Mouse (Mus musculus): Measurements from ENCODE around the gene Zap70. TPM values are rescaled to one million over a fixed set of nuclear protein-coding genes. Genes with fewer than 3 reads are reported as not detected.

The Zap70 gene
- polyA plus RNA-seq, 1 experiment from 2014 or later: 2.4 TPM

DNA sequence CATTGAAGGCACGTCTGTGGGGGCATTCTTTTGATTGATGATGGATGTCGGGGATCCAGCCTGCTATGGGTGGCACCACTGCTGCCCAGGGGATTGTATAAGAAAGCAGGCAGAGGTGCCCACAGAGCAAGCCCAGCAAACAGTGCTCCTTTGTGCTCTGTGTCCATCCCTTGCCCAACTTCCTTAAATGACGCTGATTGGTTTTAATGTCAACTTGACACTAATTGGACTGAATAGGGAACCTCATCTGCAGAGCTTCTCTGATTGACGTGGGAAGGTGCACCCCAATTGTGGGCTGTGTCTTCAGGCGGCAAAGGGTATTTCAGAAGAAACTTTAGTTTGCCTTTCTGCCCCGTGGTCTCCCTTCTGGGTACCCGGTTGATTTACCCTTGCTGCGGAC, 27.8 kb downstream of the Zap70 start:
- no peak overlapping the region for H3K27ac ChIP-seq (ENCODE audit: low read depth, low read length)
- ATAC-seq: no peak
- 76% methylated on average over 8 of the region's 8 CpGs for WGBS
- no peak overlapping the region for H3K9ac ChIP-seq (ENCODE audit: low read depth, low read length)
- peaks cover 4% of the 10 kb centered on the region; the same call in 1 of the 2 replicates for H3K4me1 ChIP-seq (ENCODE audit: control insufficient read depth, insufficient read depth, low read depth, low read length)
- no peaks in the 10 kb centered on the region for H3K27me3 ChIP-seq (replicated peaks; ENCODE audit: control insufficient read depth, insufficient read depth, low read length)
- H3K4me3 ChIP-seq (ENCODE audit: low read length): no peak overlapping the region
- H3K4me2 ChIP-seq (ENCODE audit: low read length): no peak overlapping the region
- peaks cover 18% of the 10 kb centered on the region for H3K36me3 ChIP-seq (ENCODE audit: control insufficient read depth, insufficient read depth, low read length)
- no peaks in the 10 kb centered on the region for H3K9me3 ChIP-seq (ENCODE audit: control insufficient read depth, low read length)

DNA sequence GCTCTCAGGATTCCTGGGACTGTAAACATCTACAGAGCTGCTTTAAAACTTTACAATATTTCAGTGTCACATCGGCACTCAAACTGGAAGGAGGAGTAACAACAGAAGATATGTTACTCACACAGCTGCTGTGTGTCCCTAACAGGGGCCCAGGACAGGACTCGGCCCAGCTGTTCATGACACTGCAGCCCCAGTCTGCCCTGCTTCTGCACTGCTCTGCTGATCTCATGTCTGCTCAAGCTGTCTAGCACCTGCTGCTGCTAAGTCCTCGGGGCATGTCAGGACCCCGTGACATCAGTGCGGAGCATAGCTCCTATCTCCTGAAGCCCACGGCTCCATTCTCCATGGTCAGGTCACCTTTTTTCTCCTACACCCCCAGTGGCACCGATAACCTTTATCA, 35.1 kb downstream of the Zap70 start:
- H3K4me2 ChIP-seq (ENCODE audit: low read length): no peak overlapping the region
- 90% methylated on average over 7 of the region's 7 CpGs for WGBS
- H3K4me1 ChIP-seq (ENCODE audit: control insufficient read depth, insufficient read depth, low read depth, low read length): no peaks in the 10 kb centered on the region
- ATAC-seq: no peak
- no peak overlapping the region for H3K27ac ChIP-seq (ENCODE audit: low read depth, low read length)
- H3K9ac ChIP-seq (ENCODE audit: low read depth, low read length): no peak overlapping the region
- peaks cover 52% of the 10 kb centered on the region for H3K36me3 ChIP-seq (ENCODE audit: control insufficient read depth, insufficient read depth, low read length)
- no peaks in the 10 kb centered on the region for H3K27me3 ChIP-seq (replicated peaks; ENCODE audit: control insufficient read depth, insufficient read depth, low read length)
- H3K9me3 ChIP-seq (ENCODE audit: control insufficient read depth, low read length): no peaks in the 10 kb centered on the region
- H3K4me3 ChIP-seq (ENCODE audit: low read length): no peak overlapping the region

DNA sequence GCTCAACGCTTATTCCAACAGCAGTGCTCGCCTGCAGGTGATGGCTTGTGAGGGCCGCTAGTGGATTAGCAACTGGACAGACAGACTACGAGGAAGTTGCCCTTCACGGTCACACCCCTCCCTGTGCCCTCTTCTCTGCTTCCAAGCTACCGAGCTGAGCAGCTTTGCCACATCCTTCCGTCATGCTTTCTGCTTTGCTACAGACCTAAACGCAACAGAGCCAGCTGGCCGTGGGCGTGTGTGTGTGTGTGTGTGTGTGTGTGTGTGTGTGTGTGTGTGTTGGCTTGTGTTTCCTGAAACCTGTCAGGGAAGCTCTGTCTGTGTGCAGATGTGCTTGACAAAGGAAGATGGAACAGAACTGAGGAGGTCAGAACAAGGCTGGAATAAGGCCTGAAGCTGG, 35.9 kb downstream of the Zap70 start:
- H3K36me3 ChIP-seq (ENCODE audit: control insufficient read depth, insufficient read depth, low read length): peaks cover 52% of the 10 kb centered on the region
- H3K9me3 ChIP-seq (ENCODE audit: control insufficient read depth, low read length): no peaks in the 10 kb centered on the region
- 81% methylated on average over 10 of the region's 10 CpGs for WGBS

DNA sequence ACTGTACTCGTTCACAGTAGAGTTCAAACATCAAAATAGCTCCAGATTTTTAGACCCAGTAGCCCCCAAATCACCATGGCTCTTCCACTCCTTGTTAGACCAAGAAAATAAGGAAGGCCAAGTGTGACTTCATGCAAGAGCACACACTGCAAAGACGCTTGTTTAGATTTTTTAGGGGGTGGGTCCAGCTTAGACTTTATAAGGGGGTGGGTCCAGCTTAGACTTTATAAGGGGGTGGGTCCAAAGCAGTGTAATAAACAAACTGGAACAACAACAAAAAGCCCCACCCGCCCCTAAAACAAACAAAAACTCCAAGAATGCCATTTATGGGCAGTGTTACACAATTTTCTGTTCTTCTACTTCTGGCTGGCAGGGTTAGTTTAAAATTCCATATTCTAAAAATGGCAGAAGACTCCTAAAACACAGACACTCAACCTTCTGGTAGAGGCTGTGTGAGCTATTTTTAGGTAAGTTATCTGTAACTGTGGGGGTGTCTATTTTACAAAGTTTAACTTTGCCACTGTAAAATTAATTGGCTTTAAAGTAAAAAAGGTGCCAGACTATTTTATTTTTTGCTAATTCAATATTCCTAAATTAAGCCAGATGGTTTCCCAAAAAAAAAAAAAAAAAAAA, 38.9 kb downstream of the Zap70 start:
- 91% methylated on average over 3 of the region's 3 CpGs for WGBS
- H3K4me2 ChIP-seq (ENCODE audit: low read length): no peak overlapping the region
- H3K36me3 ChIP-seq (ENCODE audit: control insufficient read depth, insufficient read depth, low read length): peaks cover 40% of the 10 kb centered on the region
- no peaks in the 10 kb centered on the region for H3K4me1 ChIP-seq (ENCODE audit: control insufficient read depth, insufficient read depth, low read depth, low read length)
- H3K9ac ChIP-seq (ENCODE audit: low read depth, low read length): no peak overlapping the region
- no peaks in the 10 kb centered on the region for H3K27me3 ChIP-seq (replicated peaks; ENCODE audit: control insufficient read depth, insufficient read depth, low read length)
- H3K4me3 ChIP-seq (ENCODE audit: low read length): no peak overlapping the region
- no peak overlapping the region for H3K27ac ChIP-seq (ENCODE audit: low read depth, low read length)
- no peaks in the 10 kb centered on the region for H3K9me3 ChIP-seq (ENCODE audit: control insufficient read depth, low read length)
- no peak for ATAC-seq

More for the DNA sequence above, 35.9 kb downstream of the Zap70 start:
- H3K27me3 ChIP-seq (replicated peaks; ENCODE audit: control insufficient read depth, insufficient read depth, low read length): no peaks in the 10 kb centered on the region
- H3K27ac ChIP-seq (ENCODE audit: low read depth, low read length): no peak overlapping the region
- H3K4me1 ChIP-seq (ENCODE audit: control insufficient read depth, insufficient read depth, low read depth, low read length): no peaks in the 10 kb centered on the region
- H3K9ac ChIP-seq (ENCODE audit: low read depth, low read length): no peak overlapping the region
- H3K4me2 ChIP-seq (ENCODE audit: low read length): no peak overlapping the region
- H3K4me3 ChIP-seq (ENCODE audit: low read length): no peak overlapping the region
- no peak for ATAC-seq

DNA sequence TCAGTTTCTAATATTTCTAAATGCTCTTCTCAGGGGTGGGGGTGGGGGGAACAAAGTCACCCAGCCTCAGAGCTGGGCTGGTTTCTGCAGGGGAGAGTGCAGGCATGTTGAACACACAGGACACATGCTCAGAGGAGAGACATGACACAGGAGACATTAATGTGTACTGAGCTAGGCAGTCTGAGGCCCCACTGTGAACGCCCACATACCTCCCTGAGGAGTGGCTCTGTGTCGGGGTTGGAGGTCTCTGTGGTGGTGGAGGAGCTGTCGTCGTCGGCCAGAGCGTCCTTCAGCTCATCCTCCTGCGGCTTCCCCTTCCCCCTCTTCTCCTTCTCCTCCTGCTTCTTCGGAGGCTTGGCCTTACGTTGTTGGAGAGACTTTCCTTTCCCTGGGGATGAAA, 42.7 kb downstream of the Zap70 start:
- H3K27me3 ChIP-seq (replicated peaks; ENCODE audit: control insufficient read depth, insufficient read depth, low read length): no peaks in the 10 kb centered on the region
- no peaks in the 10 kb centered on the region for H3K9me3 ChIP-seq (ENCODE audit: control insufficient read depth, low read length)
- no peak overlapping the region for H3K4me3 ChIP-seq (ENCODE audit: low read length)
- H3K36me3 ChIP-seq (ENCODE audit: control insufficient read depth, insufficient read depth, low read length): peaks cover 47% of the 10 kb centered on the region
- H3K27ac ChIP-seq (ENCODE audit: low read depth, low read length): no peak overlapping the region
- no peaks in the 10 kb centered on the region for H3K4me1 ChIP-seq (ENCODE audit: control insufficient read depth, insufficient read depth, low read depth, low read length)
- H3K9ac ChIP-seq (ENCODE audit: low read depth, low read length): no peak overlapping the region
- WGBS: 85% methylated on average over 9 of the region's 9 CpGs
- no peak for ATAC-seq
- no peak overlapping the region for H3K4me2 ChIP-seq (ENCODE audit: low read length)

DNA sequence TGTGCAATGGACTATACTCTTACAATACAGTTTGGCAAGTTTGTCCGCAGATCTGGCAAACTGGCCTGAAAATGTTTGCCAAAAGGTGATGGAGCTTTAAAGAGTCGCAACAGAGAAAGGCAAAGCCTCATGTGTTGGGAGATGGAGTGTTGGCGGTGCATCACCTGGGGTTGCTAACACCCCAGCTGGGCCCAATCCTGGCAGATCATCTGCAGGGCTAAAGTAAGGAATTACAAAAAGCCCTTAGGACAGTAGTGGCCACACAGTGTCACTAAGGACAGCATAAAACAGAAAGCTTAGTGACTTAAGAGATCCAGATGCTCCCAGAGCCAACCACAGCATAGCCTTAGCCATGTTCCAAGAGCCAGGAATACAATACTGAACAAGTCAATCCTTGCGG, 43.2 kb downstream of the Zap70 start:
- H3K9ac ChIP-seq (ENCODE audit: low read depth, low read length): no peak overlapping the region
- peaks cover 42% of the 10 kb centered on the region for H3K36me3 ChIP-seq (ENCODE audit: control insufficient read depth, insufficient read depth, low read length)
- H3K4me1 ChIP-seq (ENCODE audit: control insufficient read depth, insufficient read depth, low read depth, low read length): no peaks in the 10 kb centered on the region
- 90% methylated on average over 4 of the region's 4 CpGs for WGBS
- no peak overlapping the region for H3K4me3 ChIP-seq (ENCODE audit: low read length)
- no peak overlapping the region for H3K27ac ChIP-seq (ENCODE audit: low read depth, low read length)
- no peak overlapping the region for H3K4me2 ChIP-seq (ENCODE audit: low read length)
- H3K9me3 ChIP-seq (ENCODE audit: control insufficient read depth, low read length): no peaks in the 10 kb centered on the region
- no peaks in the 10 kb centered on the region for H3K27me3 ChIP-seq (replicated peaks; ENCODE audit: control insufficient read depth, insufficient read depth, low read length)
- ATAC-seq: no peak

DNA sequence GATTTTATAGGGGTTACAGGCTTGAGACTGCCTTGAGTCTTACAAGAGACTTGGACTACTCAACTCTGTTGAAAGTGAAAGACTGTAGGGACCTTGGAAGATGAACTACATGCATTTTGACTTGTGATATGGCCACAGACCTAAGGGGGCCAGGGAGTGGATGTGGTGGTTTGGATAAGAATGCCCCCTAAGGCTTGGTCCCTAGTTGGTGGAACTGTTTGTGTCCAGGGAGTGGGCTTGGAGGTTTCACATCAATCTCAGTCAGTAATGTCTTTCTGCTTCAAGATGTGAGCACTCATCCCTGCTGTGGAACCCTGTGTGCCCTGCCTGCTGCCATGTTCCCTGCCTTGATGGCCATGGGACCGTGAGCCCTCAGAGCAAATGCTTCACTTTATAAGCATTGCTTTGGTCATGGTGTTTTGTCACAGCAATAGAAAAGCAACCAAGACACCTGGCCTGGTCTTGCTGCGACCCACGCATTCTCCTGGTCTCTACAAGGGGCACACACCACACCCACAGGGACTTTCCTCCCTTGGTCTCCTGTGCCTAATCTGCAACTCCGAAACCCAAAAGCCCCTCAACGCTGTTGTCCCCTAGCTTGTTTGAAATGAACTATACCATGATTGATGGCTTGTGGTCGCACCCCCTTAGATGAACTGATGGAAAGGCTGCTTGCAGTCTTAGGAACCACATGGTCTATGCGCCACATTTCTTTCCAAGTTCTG, 44.7 kb downstream of the Zap70 start:
- H3K27me3 ChIP-seq (replicated peaks; ENCODE audit: control insufficient read depth, insufficient read depth, low read length): no peaks in the 10 kb centered on the region
- H3K27ac ChIP-seq (ENCODE audit: low read depth, low read length): no peak overlapping the region
- H3K4me2 ChIP-seq (ENCODE audit: low read length): no peak overlapping the region
- H3K36me3 ChIP-seq (ENCODE audit: control insufficient read depth, insufficient read depth, low read length): peaks cover 52% of the 10 kb centered on the region
- H3K4me1 ChIP-seq (ENCODE audit: control insufficient read depth, insufficient read depth, low read depth, low read length): no peaks in the 10 kb centered on the region
- no peak for ATAC-seq
- H3K9ac ChIP-seq (ENCODE audit: low read depth, low read length): no peak overlapping the region
- WGBS: 97% methylated on average over 7 of the region's 7 CpGs
- no peaks in the 10 kb centered on the region for H3K9me3 ChIP-seq (ENCODE audit: control insufficient read depth, low read length)
- no peak overlapping the region for H3K4me3 ChIP-seq (ENCODE audit: low read length)

DNA sequence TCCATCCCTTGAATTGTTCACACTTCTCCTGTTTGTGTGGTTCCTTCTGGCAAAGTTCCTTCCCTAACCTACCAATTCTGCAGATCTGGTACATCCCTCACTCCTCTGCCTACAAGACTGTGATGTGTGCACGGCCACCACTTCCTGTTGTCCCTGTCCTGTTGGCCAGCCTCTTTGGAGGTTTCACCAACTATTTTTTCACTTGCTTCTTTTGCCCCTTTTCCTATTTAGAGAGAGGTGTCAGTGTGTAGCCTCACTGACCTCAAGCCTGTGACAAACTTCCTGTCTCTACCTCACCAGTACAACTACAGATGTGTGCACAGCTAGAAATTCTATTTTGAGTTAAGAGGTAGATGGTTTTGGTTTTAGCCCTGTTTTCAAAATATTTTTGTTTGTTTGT, 45.5 kb downstream of the Zap70 start:
- Histone ChIP-seq H3K9ac (ENCODE audit: low read depth, low read length) (no peak overlapping the region), H3K27me3 (replicated peaks; ENCODE audit: control insufficient read depth, insufficient read depth, low read length) (no peaks in the 10 kb centered on the region), H3K9me3 (ENCODE audit: control insufficient read depth, low read length) (no peaks in the 10 kb centered on the region), H3K4me2 (ENCODE audit: low read length) (no peak overlapping the region), H3K27ac (ENCODE audit: low read depth, low read length) (no peak overlapping the region), H3K4me3 (ENCODE audit: low read length) (no peak overlapping the region), H3K36me3 (ENCODE audit: control insufficient read depth, insufficient read depth, low read length) (peaks cover 48% of the 10 kb centered on the region), H3K4me1 (ENCODE audit: control insufficient read depth, insufficient read depth, low read depth, low read length) (no peaks in the 10 kb centered on the region)
- 96% methylated on average over 1 of the region's 1 CpGs for WGBS
- ATAC-seq: no peak

DNA sequence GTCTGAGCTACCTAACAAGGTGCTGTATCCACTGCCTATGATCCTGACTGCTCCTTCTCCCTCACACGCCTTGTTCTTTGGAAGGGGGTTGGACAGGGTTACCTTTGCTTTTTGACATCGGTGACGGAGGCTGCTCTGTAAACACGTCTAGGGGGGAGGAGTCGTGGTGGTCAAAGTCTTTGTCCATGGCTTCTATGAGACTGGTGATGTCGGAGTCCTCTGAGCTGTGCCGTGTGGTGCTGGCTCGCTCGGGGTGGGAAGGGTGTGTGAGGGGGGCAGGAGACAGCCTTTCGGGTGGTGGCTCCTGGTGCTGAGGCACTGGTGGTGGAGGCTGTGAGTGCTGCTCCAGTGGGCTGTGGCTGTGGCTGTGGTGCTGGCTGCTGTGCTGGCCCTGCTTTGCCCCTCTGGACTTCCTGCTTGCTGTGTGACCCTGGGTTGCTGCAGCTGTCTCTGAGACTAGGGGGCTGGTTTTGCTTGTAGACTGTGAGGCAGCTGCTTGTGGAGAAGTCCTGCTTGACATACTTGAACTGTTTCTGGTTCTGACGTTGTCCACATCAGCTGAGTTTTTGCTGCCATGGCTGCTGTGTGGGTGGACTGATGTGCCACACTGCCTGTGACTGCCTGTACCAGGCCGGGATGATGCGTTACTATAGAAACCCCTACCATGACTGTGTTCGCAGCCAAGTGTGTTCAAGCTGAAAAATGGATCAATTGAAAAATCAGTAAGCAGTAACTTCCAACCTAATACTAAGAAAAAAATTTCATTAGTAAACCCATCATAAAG, 46.4 kb downstream of the Zap70 start:
- no peak overlapping the region for H3K9ac ChIP-seq (ENCODE audit: low read depth, low read length)
- H3K9me3 ChIP-seq (ENCODE audit: control insufficient read depth, low read length): no peaks in the 10 kb centered on the region
- H3K36me3 ChIP-seq (ENCODE audit: control insufficient read depth, insufficient read depth, low read length): peaks cover 49% of the 10 kb centered on the region
- H3K4me3 ChIP-seq (ENCODE audit: low read length): no peak overlapping the region
- no peak overlapping the region for H3K27ac ChIP-seq (ENCODE audit: low read depth, low read length)
- no peaks in the 10 kb centered on the region for H3K27me3 ChIP-seq (replicated peaks; ENCODE audit: control insufficient read depth, insufficient read depth, low read length)
- no peak overlapping the region for H3K4me2 ChIP-seq (ENCODE audit: low read length)
- no peaks in the 10 kb centered on the region for H3K4me1 ChIP-seq (ENCODE audit: control insufficient read depth, insufficient read depth, low read depth, low read length)
- ATAC-seq: no peak
- 92% methylated on average over 14 of the region's 14 CpGs for WGBS
